Mouse (Mus musculus) urinary bladder, postnatal 0 days (tissue): ENCODE measurements around the gene Rdm1. TPM values are rescaled to one million over a fixed set of nuclear protein-coding genes. Genes with fewer than 3 reads are reported as not detected.

Experiments used
- polyA plus RNA-seq: library from polyadenylated mRNA; unstranded; fragments of >200 nt; fragmentation: Nextera tagmentation; extraction: Ambion mirVana; gene quantifications from 2 replicates; pipeline ENCODE4 v1.2.1, GENCODE M21; 2015

The Rdm1 gene
- 23.8 and 26.2 TPM in 2 replicates for polyA plus RNA-seq

DNA sequence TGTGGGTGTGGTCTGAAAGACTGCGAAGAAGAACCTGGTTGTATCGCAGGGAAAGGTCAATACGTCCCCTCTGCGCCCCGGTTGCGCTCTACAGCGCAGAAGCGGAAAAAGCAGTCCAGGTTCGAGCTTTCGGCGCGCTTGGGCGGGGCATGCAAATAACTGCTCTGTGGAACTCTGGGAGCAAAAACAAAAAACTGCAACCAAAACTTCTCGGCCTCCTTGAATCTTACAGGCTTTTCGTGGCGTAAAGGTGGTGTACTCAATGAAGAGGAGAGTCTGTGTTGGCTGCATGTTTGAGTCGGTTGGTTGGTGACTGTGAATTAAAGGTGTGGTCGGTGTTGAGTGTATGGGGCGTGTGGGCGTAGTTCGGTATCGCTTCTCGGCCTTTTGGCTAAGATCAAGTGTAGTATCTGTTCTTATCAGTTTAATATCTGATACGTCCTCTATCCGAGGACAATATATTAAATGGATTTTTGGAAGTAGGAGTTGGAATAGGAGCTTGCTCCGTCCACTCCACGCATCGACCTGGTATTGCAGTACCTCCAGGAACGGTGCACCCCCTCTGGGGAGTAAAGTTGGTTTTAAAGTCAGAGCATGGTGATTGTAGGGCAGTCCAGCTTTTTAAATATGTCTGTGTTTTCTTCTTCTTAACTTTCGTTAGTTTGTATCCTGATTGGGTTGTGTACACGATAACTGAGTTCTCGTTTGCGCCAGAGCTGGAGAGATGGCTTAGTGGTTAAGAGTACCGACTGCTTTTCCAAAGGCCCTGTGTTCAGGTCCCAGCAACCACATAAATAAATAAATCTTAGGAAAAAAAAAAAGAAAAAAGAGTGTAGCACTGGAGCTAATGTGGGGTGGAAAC, at the start of gene Rdm1:
Rdm1 (plus strand) TSS at position 201 of the 862 bp plus-strand sequence.

DNA sequence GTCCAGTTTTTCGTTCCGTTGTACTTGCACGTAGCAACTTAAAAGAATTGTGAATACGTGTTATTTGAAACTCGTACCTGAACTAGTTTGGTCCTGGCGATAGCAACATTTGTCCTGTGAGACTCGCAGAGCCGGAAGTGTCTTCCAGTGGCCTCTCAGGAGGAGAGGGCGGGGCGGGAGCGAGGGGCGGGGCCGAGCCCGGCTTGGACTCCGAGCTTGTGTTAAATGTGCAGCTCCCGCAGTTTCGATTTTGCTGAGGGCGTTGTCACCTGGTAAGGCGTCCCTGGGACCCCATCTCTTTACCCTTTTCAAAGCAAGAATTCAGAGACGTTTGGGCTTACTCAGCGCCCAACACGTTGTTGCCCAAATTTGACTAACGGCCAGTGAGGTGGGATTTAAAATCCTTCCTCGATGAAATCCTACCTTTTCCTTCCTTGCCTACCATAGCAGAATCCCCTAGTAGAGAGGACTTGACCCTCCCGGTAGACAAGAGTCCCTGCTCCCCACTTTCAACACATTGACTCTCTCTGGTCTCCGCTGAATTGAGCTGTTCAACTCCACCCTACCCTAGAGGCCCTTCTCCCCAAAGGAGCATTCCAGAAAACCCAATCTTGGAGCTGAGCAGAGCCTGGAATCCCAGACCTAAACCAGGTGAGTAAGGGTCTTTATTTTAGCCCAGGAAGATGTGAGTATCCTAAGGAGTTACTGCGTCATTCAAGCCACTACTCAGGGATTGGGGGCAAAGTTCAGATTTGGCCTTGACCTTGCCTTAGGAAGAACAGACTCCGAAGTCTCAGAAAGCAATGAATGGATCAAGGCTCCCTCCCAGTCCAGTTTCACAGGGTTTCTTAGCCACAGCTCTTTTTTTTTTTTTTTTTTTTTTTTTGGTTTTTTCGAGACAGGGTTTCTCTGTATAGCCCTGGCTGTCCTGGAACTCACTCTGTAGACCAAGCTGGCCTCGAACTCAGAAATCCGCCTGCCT, 44.6 kb upstream of the Rdm1 start, which contains the start of gene Tmem106a:
Tmem106a (plus strand) TSS at position 189 of the 982 bp plus-strand sequence.

DNA sequence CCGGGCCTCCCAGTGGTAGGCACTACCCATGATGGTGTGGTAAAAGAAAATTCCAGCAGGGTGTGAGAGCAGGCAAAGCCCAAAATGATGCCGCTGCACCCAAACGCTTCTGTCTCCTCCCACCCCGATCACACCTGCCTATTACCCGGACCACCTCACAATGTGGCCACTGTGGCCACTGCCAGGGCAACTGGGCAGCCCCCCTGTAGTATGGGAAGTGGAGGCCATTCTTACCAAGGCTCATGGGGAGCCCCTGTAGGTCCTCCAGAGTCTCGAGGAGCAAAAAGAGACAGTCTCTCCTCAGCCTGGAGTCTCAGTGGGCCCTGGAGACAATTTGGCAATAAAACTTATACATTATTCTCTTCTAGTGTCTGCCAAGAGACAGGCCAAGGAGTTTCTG, 27.8 kb upstream of the Rdm1 start, which contains the start of gene Gm11634:
Gm11634 (minus strand) TSS at position 101 of the 400 bp plus-strand sequence.

DNA sequence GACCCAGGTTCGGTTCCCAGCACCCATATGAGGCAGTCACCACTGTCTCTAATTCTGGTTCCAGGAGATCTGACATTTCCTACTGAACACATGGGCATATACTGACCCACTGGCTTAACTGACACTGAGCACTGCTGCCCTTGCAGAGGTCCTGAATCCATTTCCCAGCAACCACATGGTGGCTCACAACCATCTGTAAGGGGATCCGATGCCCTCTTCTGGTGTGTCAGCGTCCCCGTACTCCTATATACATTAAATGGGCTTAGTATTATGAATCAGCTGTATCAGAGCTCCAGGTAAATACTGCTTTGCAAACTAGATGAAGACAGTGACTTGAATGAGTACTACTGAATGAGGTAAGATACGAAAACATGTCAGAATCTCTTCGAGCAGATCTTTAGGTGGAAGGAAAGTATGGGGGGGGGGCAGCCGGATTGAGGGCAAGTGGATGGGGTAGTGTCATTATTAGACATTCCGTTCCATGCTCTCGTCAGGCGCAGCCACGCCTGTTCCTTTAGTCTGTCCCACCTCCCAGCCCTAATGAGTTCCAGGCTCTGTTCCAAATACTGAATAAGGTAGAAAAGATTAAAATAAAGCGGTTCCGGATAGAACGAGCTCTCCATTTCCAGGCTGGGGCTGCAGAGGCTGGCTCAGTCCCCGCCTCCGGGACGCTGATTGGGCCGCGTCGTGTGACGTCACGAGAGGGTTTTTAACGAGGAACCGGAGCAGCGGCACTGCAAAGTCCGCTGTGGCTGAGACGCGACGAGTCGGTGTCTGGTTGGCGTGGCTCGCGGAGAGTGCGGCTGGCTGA, 38.0 kb downstream of the Rdm1 start, which contains the start of gene Arl4d:
Arl4d (plus strand) TSS at position 717 of the 811 bp plus-strand sequence.

Other genes with a start within 250 kb of the Rdm1 start
- 22.9 and 26.4 TPM in 2 replicates for gene Aarsd1, start 209.6 kb upstream of the Rdm1 start, polyA plus RNA-seq
- gene Gm27029, start 202.4 kb upstream of the Rdm1 start, polyA plus RNA-seq = 4.0 and 5.9 TPM in 2 replicates
- gene Rundc1, start 202.1 kb upstream of the Rdm1 start, polyA plus RNA-seq = 10.5 and 11.5 TPM in 2 replicates
- gene Ptges3l, start 201.9 kb upstream of the Rdm1 start, polyA plus RNA-seq = 20.4 and 24.3 TPM in 2 replicates
- 267 and 271 TPM in 2 replicates for gene Rpl27, start 184.9 kb upstream of the Rdm1 start, polyA plus RNA-seq
- gene Ifi35, start 178.8 kb upstream of the Rdm1 start, polyA plus RNA-seq = 35.7 and 39.5 TPM in 2 replicates
- gene Rnd2, start 162.2 kb upstream of the Rdm1 start, polyA plus RNA-seq = 7.1 and 8.2 TPM in 2 replicates
- gene Vat1, start 161.0 kb upstream of the Rdm1 start, polyA plus RNA-seq = 80.4 and 88.7 TPM in 2 replicates
- gene Brca1, start 75.2 kb upstream of the Rdm1 start, polyA plus RNA-seq = 2.2 and 2.7 TPM in 2 replicates
- gene Nbr1, start 75.0 kb upstream of the Rdm1 start, polyA plus RNA-seq = 36.2 and 36.7 TPM in 2 replicates
- gene Tmem106a, start 45.0 kb upstream of the Rdm1 start, polyA plus RNA-seq = 16.5 and 19.3 TPM in 2 replicates
- not detected in 2 replicates for gene Gm11634, start 27.9 kb upstream of the Rdm1 start, polyA plus RNA-seq
- gene Arl4d, start 38.3 kb downstream of the Rdm1 start, polyA plus RNA-seq = 31.7 and 40.2 TPM in 2 replicates
- gene Dhx8, start 105.7 kb downstream of the Rdm1 start, polyA plus RNA-seq = 14.3 and 15.7 TPM in 2 replicates
- 0.33 and 0.63 TPM in 2 replicates for gene Etv4, start 158.2 kb downstream of the Rdm1 start, polyA plus RNA-seq